Mouse (Mus musculus): Measurements from ENCODE around the gene E130114P18Rik. TPM values are rescaled to one million over a fixed set of nuclear protein-coding genes. Genes with fewer than 3 reads are reported as not detected.

E130114P18Rik gene
- polyA plus RNA-seq, 1 experiment = not detected

GRCm38 (mm10) chr4:97793931-97794330, 16.1 kb upstream of the E130114P18Rik start:
- no peaks in the 10 kb centered on the region for H3K9me3 ChIP-seq (ENCODE audit: control insufficient read depth, low read length)
- H3K4me1 ChIP-seq (ENCODE audit: control insufficient read depth) = no peaks in the 10 kb centered on the region
- H3K36me3 ChIP-seq (ENCODE audit: control insufficient read depth) = no peaks in the 10 kb centered on the region
- no peaks in the 10 kb centered on the region for H3K27me3 ChIP-seq (ENCODE audit: control insufficient read depth)
- TF ChIP-seq TAL1 (IDR thresholded peaks at IDR 0.05; ENCODE audit: low read length) (no peak), GATA1 (IDR thresholded peaks at IDR 0.05; ENCODE audit: low read length) (no peak)
- H3K4me3 ChIP-seq (replicated peaks) = no peak overlapping the region

GRCm38 (mm10) chr4:97788537-97788936, 10.7 kb upstream of the E130114P18Rik start:
- Histone ChIP-seq H3K4me1 (ENCODE audit: control insufficient read depth) (no peaks in the 10 kb centered on the region), H3K27me3 (ENCODE audit: control insufficient read depth) (peaks cover 7% of the 10 kb centered on the region), H3K9me3 (ENCODE audit: control insufficient read depth, low read length) (no peaks in the 10 kb centered on the region), H3K4me3 (replicated peaks) (no peak overlapping the region), H3K36me3 (ENCODE audit: control insufficient read depth) (no peaks in the 10 kb centered on the region; the same call in 1 of the 2 replicates)
- TF ChIP-seq TAL1 (IDR thresholded peaks at IDR 0.05; ENCODE audit: low read length) (no peak), GATA1 (IDR thresholded peaks at IDR 0.05; ENCODE audit: low read length) (no peak)

GRCm38 (mm10) chr4:97787515-97787914, 9.6 kb upstream of the E130114P18Rik start:
- Histone ChIP-seq H3K4me1 (ENCODE audit: control insufficient read depth) (no peaks in the 10 kb centered on the region), H3K36me3 (ENCODE audit: control insufficient read depth) (no peaks in the 10 kb centered on the region; the same call in 1 of the 2 replicates), H3K9me3 (ENCODE audit: control insufficient read depth, low read length) (no peaks in the 10 kb centered on the region), H3K4me3 (replicated peaks) (no peak overlapping the region), H3K27me3 (ENCODE audit: control insufficient read depth) (peaks cover 7% of the 10 kb centered on the region)
- no peak for TF ChIP-seq GATA1 (IDR thresholded peaks at IDR 0.05; ENCODE audit: low read length)
- no peak for TF ChIP-seq TAL1 (IDR thresholded peaks at IDR 0.05; ENCODE audit: low read length)

GRCm38 (mm10) chr4:97786571-97786970, 8.7 kb upstream of the E130114P18Rik start:
- no peak for TF ChIP-seq GATA1 (IDR thresholded peaks at IDR 0.05; ENCODE audit: low read length)
- no peak for TF ChIP-seq TAL1 (IDR thresholded peaks at IDR 0.05; ENCODE audit: low read length)
- Histone ChIP-seq H3K4me1 (ENCODE audit: control insufficient read depth) (no peaks in the 10 kb centered on the region), H3K27me3 (ENCODE audit: control insufficient read depth) (peaks cover 7% of the 10 kb centered on the region), H3K4me3 (replicated peaks) (no peak overlapping the region), H3K36me3 (ENCODE audit: control insufficient read depth) (no peaks in the 10 kb centered on the region; the same call in 1 of the 2 replicates), H3K9me3 (ENCODE audit: control insufficient read depth, low read length) (no peaks in the 10 kb centered on the region)

GRCm38 (mm10) chr4:97785547-97786271, 7.8 kb upstream of the E130114P18Rik start:
- no peaks in the 10 kb centered on the region; the same call in 1 of the 2 replicates for H3K36me3 ChIP-seq (ENCODE audit: control insufficient read depth)
- TF ChIP-seq GATA1 (IDR thresholded peaks at IDR 0.05; ENCODE audit: low read length) (no peak), TAL1 (IDR thresholded peaks at IDR 0.05; ENCODE audit: low read length) (no peak)
- H3K4me1 ChIP-seq (ENCODE audit: control insufficient read depth) = no peaks in the 10 kb centered on the region
- H3K4me3 ChIP-seq (replicated peaks) = no peak overlapping the region
- peaks cover 11% of the 10 kb centered on the region for H3K27me3 ChIP-seq (ENCODE audit: control insufficient read depth)
- no peaks in the 10 kb centered on the region for H3K9me3 ChIP-seq (ENCODE audit: control insufficient read depth, low read length)

- no peak overlapping the region for H3K4me3 ChIP-seq (replicated peaks)
- H3K9me3 ChIP-seq (ENCODE audit: control insufficient read depth, low read length) = no peaks in the 10 kb centered on the region
- H3K27me3 ChIP-seq (ENCODE audit: control insufficient read depth) = peaks cover 26% of the 10 kb centered on the region
- no peaks in the 10 kb centered on the region; the same call in 1 of the 2 replicates for H3K36me3 ChIP-seq (ENCODE audit: control insufficient read depth)
- no peaks in the 10 kb centered on the region for H3K4me1 ChIP-seq (ENCODE audit: control insufficient read depth)
- TF ChIP-seq TAL1 (IDR thresholded peaks at IDR 0.05; ENCODE audit: low read length) = no peak
- TF ChIP-seq GATA1 (IDR thresholded peaks at IDR 0.05; ENCODE audit: low read length) = no peak
Observed at GRCm38 (mm10) chr4:97784236-97784635, 6.4 kb upstream of the E130114P18Rik start.

GRCm38 (mm10) chr4:97783073-97783879, 5.4 kb upstream of the E130114P18Rik start:
- H3K4me3 ChIP-seq (replicated peaks) = no peak overlapping the region
- no peaks in the 10 kb centered on the region; the same call in 1 of the 2 replicates for H3K36me3 ChIP-seq (ENCODE audit: control insufficient read depth)
- H3K9me3 ChIP-seq (ENCODE audit: control insufficient read depth, low read length) = no peaks in the 10 kb centered on the region; the same call in 1 of the 2 replicates
- no peaks in the 10 kb centered on the region; the same call in 1 of the 2 replicates for H3K4me1 ChIP-seq (ENCODE audit: control insufficient read depth)
- peaks cover 31% of the 10 kb centered on the region for H3K27me3 ChIP-seq (ENCODE audit: control insufficient read depth)
- TF ChIP-seq TAL1 (IDR thresholded peaks at IDR 0.05; ENCODE audit: low read length) = no peak

- Histone ChIP-seq H3K27me3 (ENCODE audit: control insufficient read depth) (peaks cover 39% of the 10 kb centered on the region), H3K36me3 (ENCODE audit: control insufficient read depth) (no peaks in the 10 kb centered on the region; the same call in 1 of the 2 replicates), H3K4me1 (ENCODE audit: control insufficient read depth) (peaks cover 1% of the 10 kb centered on the region), H3K9me3 (ENCODE audit: control insufficient read depth, low read length) (no peaks in the 10 kb centered on the region; the same call in 1 of the 2 replicates), H3K4me3 (replicated peaks) (no peak overlapping the region)
- TF ChIP-seq TAL1 (IDR thresholded peaks at IDR 0.05; ENCODE audit: low read length) (no peak), GATA1 (IDR thresholded peaks at IDR 0.05; ENCODE audit: low read length) (no peak)
Observed at GRCm38 (mm10) chr4:97782497-97782896, 4.6 kb upstream of the E130114P18Rik start.

GRCm38 (mm10) chr4:97782069-97782468, 4.2 kb upstream of the E130114P18Rik start:
- Histone ChIP-seq H3K4me3 (replicated peaks) (no peak overlapping the region), H3K36me3 (ENCODE audit: control insufficient read depth) (no peaks in the 10 kb centered on the region; the same call in 1 of the 2 replicates), H3K9me3 (ENCODE audit: control insufficient read depth, low read length) (no peaks in the 10 kb centered on the region; the same call in 1 of the 2 replicates), H3K27me3 (ENCODE audit: control insufficient read depth) (peaks cover 41% of the 10 kb centered on the region), H3K4me1 (ENCODE audit: control insufficient read depth) (peaks cover 1% of the 10 kb centered on the region)
- TF ChIP-seq GATA1 (IDR thresholded peaks at IDR 0.05; ENCODE audit: low read length) (no peak), TAL1 (IDR thresholded peaks at IDR 0.05; ENCODE audit: low read length) (no peak)

Measured in erythroblast, embryonic 14.5 days (primary cell).